Mouse (Mus musculus): ENCODE data around the gene BC030867.

BC030867 gene

DNA sequence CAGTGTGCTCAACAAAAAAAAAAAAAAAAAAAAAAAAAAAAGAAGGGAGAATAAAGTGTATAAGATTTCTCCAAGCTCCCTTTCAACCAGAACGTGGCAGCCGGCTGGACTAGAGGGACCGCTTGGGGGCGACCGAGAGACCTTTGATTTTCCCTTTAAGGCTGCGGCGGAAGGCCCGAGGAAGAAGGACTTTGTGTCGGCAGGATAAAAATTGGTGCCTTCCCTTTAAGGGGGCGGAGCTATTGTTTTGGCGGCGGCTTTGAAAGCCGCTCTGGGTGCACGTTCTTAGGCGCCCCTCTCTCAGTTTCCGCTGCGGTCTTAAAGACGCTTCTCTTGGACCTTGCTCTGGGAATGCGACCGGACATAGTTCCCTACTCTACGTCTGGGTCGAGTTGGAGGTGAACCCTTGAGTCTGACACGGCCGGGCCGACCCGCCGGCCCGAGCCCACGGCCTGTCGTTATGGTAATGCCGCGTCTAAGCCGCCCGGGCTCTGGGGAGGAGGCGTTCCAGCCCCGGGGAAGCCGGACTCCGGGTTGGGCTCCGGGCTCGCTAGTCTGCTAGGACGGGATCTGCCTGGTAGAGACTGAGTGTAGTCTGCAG is at the start of gene BC030867:
TSS of gene BC030867 (plus strand) at position 253 of the 601 bp plus-strand sequence.
- peak; percentile 74 for DNase-seq (ENCODE audit: low read depth)

DNA sequence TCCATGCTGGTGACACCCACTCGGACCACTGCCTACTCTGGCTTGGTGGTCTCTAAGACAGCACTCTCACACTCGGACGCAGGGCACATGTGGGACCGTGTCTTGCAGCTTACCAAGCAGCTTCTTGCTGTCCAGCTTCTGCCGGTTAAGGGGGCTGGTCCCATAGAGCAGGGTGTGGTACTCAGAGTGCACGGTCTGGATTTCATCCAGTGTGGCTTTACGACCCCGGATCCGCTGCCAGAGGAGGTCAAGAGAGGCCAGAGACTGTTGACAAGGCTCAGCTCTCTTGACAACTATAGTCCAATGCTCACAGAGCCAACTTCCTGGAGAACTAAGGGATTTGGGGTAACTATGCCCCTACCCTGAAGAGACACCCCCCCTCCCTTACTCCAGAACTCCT is 48.8 kb upstream of the BC030867 start:
- DNase-seq (ENCODE audit: low read depth) = no peak

- no peak for DNase-seq (ENCODE audit: low read depth)
Observed at GRCm38 (mm10) chr11:102201408-102201821, 47.3 kb upstream of the BC030867 start.

- DNase-seq (ENCODE audit: low read depth) = no peak
Observed at GRCm38 (mm10) chr11:102206481-102206880, 42.2 kb upstream of the BC030867 start.

DNA sequence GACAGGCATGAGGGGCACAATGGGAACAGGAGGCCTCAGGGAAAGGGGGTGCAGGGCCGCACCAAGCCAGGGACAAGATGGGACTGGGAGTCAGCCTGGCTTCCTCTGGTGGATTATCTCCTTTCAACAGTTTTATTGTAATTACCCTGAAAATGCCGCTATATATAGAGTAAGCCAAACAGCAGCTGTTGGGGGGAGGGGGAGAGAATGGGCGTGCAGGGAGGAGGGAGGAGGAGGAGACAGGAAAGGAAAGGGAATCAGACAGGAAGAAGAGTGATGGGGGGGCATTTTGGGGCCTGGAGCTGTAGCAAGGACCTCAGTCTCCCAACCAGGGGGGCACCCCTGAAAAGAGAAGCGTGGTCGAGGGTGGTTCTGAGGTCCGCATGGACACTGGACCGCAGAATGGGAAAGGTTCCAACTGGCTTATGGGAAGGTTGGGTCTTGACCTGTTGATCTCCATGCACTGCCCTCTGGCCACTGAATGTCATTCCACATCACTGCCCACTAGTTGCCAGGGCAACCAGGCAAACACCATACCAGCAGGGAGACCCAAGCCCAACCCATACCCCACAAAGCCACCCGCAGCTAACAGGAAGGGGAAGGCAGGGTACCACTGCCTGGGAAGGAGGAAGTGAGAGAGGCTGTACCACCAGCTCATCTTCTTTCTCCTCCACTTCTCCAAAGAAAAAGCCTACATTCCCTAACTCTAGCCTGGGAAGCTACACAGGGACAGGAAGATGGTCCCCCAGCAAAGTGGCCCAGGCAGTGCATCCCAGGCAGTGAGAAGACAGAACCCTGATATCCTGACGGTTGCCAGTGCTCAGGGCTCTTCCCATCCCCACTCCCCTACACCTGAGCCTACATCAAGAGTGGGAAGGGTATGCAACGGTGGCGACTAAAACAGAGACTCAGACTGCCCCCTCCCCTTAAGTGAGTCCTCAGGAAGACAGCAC is 40.6 kb upstream of the BC030867 start:
- DNase-seq (ENCODE audit: low read depth) = no peak

- DNase-seq (ENCODE audit: low read depth) = no peak
Observed at GRCm38 (mm10) chr11:102208846-102209245, 39.8 kb upstream of the BC030867 start.

- DNase-seq (ENCODE audit: low read depth) = no peak
Observed at GRCm38 (mm10) chr11:102209742-102210141, 38.9 kb upstream of the BC030867 start.

DNA sequence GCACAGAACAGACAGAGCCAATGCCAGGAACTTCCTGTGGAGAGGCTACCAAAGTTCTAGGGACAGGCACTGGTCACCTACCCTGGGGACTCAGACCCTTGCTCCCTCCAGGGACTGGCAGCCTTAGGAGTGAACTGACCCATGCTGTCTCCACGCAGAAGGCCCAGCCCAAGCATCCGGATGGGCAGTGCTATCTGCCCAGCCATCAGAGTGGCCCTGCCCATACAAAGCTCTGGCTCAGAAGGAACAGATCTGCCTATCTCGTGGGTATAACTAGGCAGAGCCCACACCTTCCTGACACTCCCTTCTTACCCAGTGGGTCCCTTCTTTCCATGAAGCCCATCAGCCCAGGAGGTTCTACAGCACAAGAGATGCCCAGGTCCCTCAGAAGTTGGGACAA is 38.5 kb upstream of the BC030867 start:
- DNase-seq (ENCODE audit: low read depth) = no peak

GRCm38 (mm10) chr11:102211011-102211410 is 37.7 kb upstream of the BC030867 start:
- DNase-seq (ENCODE audit: low read depth) = no peak

DNA sequence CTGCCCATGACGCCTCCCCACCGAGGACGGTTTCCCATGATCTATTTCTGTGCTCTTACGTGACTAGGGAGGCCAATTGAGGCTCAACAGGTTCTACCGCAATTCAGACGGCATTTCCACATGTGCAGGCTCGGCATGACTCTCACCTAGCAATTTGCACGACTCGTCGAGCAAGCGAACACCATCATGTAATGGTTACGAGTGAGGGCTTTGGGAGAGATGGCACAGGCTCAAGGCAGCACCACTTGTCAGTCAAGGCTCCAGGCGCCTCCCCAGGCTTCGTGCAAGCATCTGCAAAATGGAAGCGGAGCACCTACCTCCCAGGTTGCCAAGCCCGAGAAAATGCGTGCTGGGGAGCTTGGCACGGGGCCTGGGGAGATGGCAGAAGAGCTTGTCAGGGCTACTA is 36.7 kb upstream of the BC030867 start:
- DNase-seq (ENCODE audit: low read depth) = no peak

- DNase-seq (ENCODE audit: low read depth) = no peak
Observed at GRCm38 (mm10) chr11:102214430-102215156, 34.1 kb upstream of the BC030867 start.

- no peak for DNase-seq (ENCODE audit: low read depth)
Observed at GRCm38 (mm10) chr11:102215511-102215910, 33.2 kb upstream of the BC030867 start.

- DNase-seq (ENCODE audit: low read depth) = peak; percentile 66
Observed at GRCm38 (mm10) chr11:102216056-102216885, 32.4 kb upstream of the BC030867 start.

DNA sequence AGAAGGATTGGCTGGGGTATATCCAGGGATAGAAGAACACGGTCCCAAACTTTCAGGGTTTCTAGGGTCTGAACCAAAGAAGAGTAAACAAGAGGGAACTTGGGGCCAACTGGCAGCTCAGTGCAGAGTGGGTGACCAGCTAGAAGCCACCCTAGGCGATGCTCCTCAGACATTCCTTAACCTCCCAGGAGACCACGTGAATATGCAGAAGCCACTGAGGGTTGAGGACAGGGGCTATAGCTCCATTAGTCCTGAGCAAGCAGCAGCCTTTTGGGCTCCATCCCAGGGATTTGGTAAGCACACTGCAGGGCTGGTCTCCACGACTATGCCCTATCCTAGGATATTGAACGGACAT is 31.8 kb upstream of the BC030867 start:
- DNase-seq (ENCODE audit: low read depth) = no peak

- DNase-seq (ENCODE audit: low read depth) = no peak
Observed at GRCm38 (mm10) chr11:102217396-102217795, 31.3 kb upstream of the BC030867 start.

DNA sequence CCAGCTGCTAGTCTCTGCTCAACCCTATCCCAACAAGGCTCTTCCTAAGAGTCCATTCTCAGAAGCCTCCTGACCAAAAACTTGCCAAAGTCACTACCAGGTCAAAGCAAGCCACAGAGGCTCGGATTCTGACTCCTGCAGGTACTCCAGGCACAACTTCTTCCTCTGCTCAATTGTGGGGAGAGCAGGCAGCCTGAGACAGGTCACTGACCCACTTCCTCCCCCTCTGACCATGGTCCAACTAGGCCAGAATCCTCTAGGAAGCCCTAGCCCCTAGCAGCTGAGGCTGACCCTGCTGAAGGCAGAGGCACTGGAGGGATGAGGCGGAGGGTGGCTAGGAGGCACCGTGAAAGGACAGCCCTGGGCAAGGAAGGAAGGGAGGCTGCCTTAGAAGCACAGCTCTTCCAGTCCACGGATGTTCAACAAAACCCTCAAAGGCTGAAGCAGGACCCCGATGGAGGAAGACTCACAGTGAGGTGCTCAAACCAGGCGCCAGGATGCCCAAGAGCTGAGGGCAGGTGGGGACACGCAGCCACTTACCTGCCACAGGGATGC is 30.7 kb upstream of the BC030867 start:
- no peak for DNase-seq (ENCODE audit: low read depth)

- peak; percentile 84 for DNase-seq (ENCODE audit: low read depth)
Observed at GRCm38 (mm10) chr11:102218783-102219182, 29.9 kb upstream of the BC030867 start.

DNA sequence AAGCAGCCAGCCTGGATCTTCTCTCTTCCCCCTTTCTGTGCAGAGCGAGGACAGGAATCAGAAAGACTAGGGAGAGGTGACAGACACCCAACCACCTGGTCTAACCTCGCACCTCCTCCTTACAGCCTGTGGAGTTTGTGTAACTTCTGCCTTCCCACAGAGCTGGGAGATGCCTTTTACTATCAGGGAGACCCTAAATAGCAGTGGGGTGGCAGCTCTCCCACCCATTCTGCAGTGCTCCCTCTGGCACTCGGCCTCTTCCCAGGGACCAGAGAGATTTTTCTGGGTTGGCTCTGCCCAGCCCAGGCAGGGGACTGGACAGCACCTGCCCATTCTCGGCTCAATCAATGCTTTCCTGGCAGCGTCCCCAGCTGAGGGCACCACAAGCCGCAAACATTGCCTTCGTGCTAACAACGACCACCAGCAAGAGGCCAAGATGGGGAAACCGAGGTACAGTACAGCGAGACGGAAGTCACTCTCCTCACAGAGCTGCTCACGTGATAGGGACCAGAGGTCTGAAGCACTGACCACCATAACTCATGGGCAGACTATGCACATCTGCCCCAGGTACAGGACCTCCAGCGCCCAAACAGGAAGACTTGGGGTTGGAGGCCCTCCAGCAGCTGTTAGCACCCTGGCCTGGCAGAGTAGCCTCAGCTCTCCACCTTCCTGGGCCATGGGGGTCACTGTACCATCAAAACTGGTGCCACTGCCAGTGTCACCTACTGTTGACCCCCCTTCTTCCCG is 29.3 kb upstream of the BC030867 start:
- DNase-seq (ENCODE audit: low read depth) = no peak

DNA sequence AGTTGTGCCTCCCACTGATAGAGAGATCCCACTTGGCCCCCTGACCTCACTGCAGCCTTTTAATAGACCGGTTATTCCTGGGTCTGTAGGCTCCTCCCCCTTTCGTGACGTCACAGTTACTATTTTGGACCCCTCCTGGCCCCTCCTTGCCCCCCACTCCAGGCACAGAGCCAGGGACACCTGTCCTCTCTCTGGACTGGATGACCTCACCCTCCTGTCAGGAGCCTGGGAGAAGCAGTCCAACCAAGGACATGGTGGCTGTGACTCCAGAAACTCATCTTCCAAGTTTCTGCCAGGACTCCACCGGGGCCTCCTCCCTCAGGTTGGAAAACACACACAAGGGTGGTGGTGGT is 28.7 kb upstream of the BC030867 start:
- no peak for DNase-seq (ENCODE audit: low read depth)

DNA sequence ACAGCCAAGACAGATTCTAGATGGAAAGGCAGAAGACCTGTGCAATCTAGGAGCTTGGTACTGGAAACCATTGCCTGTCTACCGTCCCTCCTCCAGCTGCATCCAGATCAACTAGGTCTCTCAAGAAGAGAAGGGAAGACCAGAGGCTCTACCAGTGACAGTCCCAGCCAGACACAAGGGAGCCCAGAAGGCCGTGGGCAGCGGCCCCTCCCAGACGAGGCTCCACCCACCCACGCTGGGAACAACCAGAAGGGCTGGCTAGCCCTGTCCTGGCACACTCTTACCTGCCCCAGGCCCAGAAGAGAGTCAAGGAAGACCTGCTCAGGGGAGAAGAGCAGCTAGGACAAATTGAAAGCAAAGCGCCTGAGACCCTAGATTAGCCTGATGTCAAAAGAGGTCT is 28.2 kb upstream of the BC030867 start:
- no peak for DNase-seq (ENCODE audit: low read depth)

Data from fibroblast of lung, adult 2 months (primary cell).